Mouse (Mus musculus): ENCODE results near the gene 4930558K02Rik.

DNA sequence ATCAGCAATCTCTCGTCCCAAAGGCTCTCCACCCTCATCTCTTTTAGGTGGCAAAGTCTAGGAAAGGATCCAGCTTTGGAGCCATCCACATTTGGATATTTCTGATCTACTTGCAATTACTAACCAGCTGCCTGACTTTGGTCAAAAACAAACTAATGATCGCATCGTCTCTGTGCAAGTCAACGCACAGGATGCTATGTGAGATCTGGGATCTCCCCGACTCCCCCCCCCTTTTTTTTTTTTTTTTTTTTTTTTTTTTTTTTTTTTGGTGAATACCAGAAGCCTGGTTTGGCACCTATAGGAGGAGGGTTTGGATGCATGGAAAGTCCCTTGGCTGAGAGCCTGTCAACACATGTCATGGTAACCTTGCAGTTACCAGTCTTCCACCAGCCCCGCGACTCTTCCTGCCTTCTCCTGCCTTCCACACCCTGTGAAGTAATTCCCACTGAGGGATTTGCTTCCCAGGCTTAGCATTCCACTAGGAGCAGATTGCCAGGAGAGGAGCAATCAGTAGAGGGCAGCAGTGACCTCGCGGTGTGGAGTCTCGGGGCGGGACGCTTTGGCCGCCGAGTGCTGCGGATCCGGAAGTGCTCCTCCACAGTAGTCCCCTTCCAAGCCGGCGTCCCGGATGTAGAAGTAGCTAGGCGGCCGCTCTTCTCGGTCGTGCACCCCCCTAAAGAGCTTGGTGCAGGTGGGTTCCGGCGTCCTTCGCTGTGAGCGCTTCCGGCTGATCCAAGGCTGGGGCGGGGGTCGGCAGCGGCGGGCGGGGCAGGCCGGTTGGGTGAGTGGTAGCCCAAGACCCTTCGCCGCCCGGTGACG is 10.6 kb downstream of the 4930558K02Rik start, which contains the start of gene Pigc:
- TF ChIP-seq POLR2A (IDR thresholded peaks at IDR 0.05; ENCODE audit: borderline replicate concordance, control insufficient read depth, low read depth, low read length) = peak; percentile 55; the same call in 1 of the 2 replicates
- TF ChIP-seq CTCF (IDR thresholded peaks at IDR 0.05; ENCODE audit: control insufficient read depth, insufficient read depth, low read length) = peak; percentile 73
